Comparison of ENCODE assay signal across 10 mouse cellular contexts in genomic region chr2:145822783-145823729, GRCm38 (mm10).
A peak's percentile ranks its signal among the peaks of the same experiment; 100 is the strongest.
DNase-seq lines count a peak whose midpoint lies in the region; ATAC-seq lines count a peak whose summit lies in the region.
"Had no signal": no experiment of that assay in that cellular context is flagged by ENCODE, and none has a peak within 500 bp of the region (broad histone marks: within the 10 kb centered on the region; RNA-seq: fewer than 3 reads in every experiment).

No protein-coding gene starts in this region.

- no peaks in the 10 kb centered on the region for H3K27me3 ChIP-seq in embryonic facial prominence, embryonic 10.5 days (replicated peaks; ENCODE audit: low read depth, poor library complexity, severe bottlenecking)
- H3K27me3 ChIP-seq: neural tube, embryonic 12.5 days had no signal

- intact Hi-C loops in gastrocnemius, postnatal 36 days (cut with DNase I) = no loop called here

- peak; percentile 58 for ATAC-seq in monocyte, adult 5-6 weeks (replicated peaks; ENCODE audit: insufficient number of reproducible peaks, low FRiP score, low TSS enrichment, poor library complexity, severe bottlenecking)

- no peaks in the 10 kb centered on the region; the same call in 1 of the 2 replicates for H3K36me3 ChIP-seq in embryonic facial prominence, embryonic 10.5 days (replicated peaks)
- H3K36me3 ChIP-seq: neural tube, embryonic 12.5 days had no signal

- WGBS in embryonic facial prominence, embryonic 10.5 days = 75% methylated on average over 3 of the region's 3 CpGs

- H3K4me1 ChIP-seq in embryonic facial prominence, embryonic 10.5 days = peaks cover 8% of the 10 kb centered on the region; the same call in 1 of the 2 replicates
- H3K4me1 ChIP-seq: neural tube, embryonic 12.5 days had no signal

- H3K4me3 ChIP-seq in embryonic facial prominence, embryonic 10.5 days = no peak overlapping the region
- H3K4me3 ChIP-seq: neural tube, embryonic 12.5 days had no signal

- no peaks in the 10 kb centered on the region for H3K9me3 ChIP-seq in embryonic facial prominence, embryonic 10.5 days
- H3K9me3 ChIP-seq: heart, embryonic 10.5 days; neural tube, embryonic 12.5 days had no signal

- no peak overlapping the region for H3K27ac ChIP-seq in embryonic facial prominence, embryonic 10.5 days (replicated peaks)
- H3K27ac ChIP-seq: heart, embryonic 10.5 days; neural tube, embryonic 12.5 days had no signal

- peak; percentile 89 for DNase-seq in heart, adult 11 months
- no peak for DNase-seq in heart, postnatal 4 days
- DNase-seq in embryonic facial prominence, embryonic 10.5 days (ENCODE audit: low spot score) = peak; percentile 20
- DNase-seq in kidney, postnatal 10 days = peak; percentile 61
- no peak for DNase-seq in frontal cortex, adult 2 months (ENCODE audit: extremely low spot score in 1 of 2, low spot score in 1 of 2)
- no peak for DNase-seq in testis, postnatal 14 days (ENCODE audit: low spot score)
- no peak for DNase-seq in gastrocnemius, postnatal 36 days

Comparison
In these comparisons a context has a peak if more than half of its experiments do, and no peak if none do; other contexts are left out.
1. DNase-seq: peak in heart, adult 11 months (single experiment), embryonic facial prominence, embryonic 10.5 days (single experiment) and kidney, postnatal 10 days (single experiment); none in heart, postnatal 4 days (single experiment), frontal cortex, adult 2 months (0 of 2), testis, postnatal 14 days (single experiment) and gastrocnemius, postnatal 36 days (0 of 2).